Mouse (Mus musculus): ENCODE data around the gene Iqce.
A peak's percentile ranks its signal among the peaks of the same experiment; 100 is the strongest.

DNA sequence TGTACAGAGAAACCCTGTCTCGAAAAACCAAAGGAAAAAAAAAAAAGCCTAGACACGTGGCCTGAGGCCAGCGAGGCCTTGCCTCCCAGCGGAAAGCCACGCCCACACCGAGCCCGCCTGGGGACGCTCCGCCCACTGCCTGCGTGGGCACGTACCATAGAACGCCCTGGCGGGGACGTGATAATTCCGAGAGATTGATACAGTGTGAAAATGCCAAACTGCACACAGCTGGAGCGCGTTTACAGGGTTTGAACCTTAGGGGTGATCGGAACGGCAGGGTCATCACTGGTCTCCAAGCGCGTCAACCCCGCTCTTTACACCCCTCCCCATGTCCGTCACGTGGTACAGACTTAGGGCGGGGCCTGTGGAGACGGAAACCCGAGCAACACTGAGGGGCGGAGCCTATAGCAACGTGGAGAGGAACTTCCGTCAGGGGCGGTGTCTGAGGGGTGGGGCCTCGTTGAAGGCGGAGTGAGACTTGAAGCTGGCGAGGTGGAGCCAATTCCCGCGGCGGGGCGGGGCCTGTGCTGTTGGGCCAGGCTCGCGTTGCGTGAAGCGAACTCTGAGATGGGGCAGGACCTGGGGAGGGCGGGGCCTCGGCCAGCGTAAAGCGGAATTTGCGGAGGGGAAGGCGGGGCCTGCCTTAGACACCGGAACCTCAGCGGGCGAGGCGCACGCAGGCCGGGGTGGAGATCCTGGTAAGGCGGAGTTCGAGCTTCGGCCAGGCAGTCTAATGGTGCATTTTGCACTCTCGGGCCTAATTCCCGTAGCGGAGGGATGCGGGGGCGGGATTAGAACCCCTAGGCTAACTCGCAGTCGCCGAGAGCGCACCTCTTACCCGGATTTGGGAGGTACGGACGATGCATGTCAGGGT lies 2.4 kb upstream of the Iqce start, which contains the start of gene Brat1:
- TF ChIP-seq CTCF (IDR thresholded peaks at IDR 0.05; ENCODE audit: extremely low read depth, insufficient read depth, insufficient read length, insufficient replicate concordance): no peak
- TF ChIP-seq POLR2A (IDR thresholded peaks at IDR 0.05; ENCODE audit: low read depth, low read length): peak; percentile 86
